Mouse (Mus musculus) CD4-positive, CD25-positive, alpha-beta regulatory T cell, adult 2 months (primary cell): ENCODE data around the gene Tuft1.
"Not testable (repeated sequence)": the region's sequence is repeated elsewhere in the genome, so short reads cannot be mapped to it uniquely, and the experiment has no call there.

ENCODE experiments used
- DNase-seq: peaks from one replicate; pipeline ENCODE4 v3.0.0-alpha.2; 2012; ENCODE audit warnings: low read depth, low spot score

Tuft1 gene

GRCm38 (mm10) chr3:94658740-94659095, at the start of gene Tuft1:
Gene Tuft1 (minus strand): TSS chr3:94658872.
- not testable (repeated sequence) for DNase-seq

- DNase-seq = peak; percentile 1
Measured at GRCm38 (mm10) chr3:94703364-94703763, 44.7 kb upstream of the Tuft1 start.

GRCm38 (mm10) chr3:94702856-94703255, 44.2 kb upstream of the Tuft1 start:
- DNase-seq = no peak

- not testable (repeated sequence) for DNase-seq
Measured at GRCm38 (mm10) chr3:94702163-94702810, 43.6 kb upstream of the Tuft1 start.

GRCm38 (mm10) chr3:94696257-94696656, 37.6 kb upstream of the Tuft1 start:
- DNase-seq = not testable (repeated sequence)

- not testable (repeated sequence) for DNase-seq
Measured at GRCm38 (mm10) chr3:94695591-94695990, 36.9 kb upstream of the Tuft1 start.

GRCm38 (mm10) chr3:94693874-94694273, 35.2 kb upstream of the Tuft1 start:
- DNase-seq = not testable (repeated sequence)

GRCm38 (mm10) chr3:94693329-94693825, 34.7 kb upstream of the Tuft1 start, which contains the start of gene Selenbp2:
Gene Selenbp2 (plus strand): TSS chr3:94693556.
- DNase-seq = no peak

GRCm38 (mm10) chr3:94691694-94692093, 33.0 kb upstream of the Tuft1 start:
- not testable (repeated sequence) for DNase-seq

- no peak for DNase-seq
Measured at GRCm38 (mm10) chr3:94690616-94691247, 32.1 kb upstream of the Tuft1 start.

- not testable (repeated sequence) for DNase-seq
Measured at GRCm38 (mm10) chr3:94690162-94690561, 31.5 kb upstream of the Tuft1 start.

- DNase-seq = not testable (repeated sequence)
Measured at GRCm38 (mm10) chr3:94689195-94689594, 30.5 kb upstream of the Tuft1 start.

GRCm38 (mm10) chr3:94688698-94689097, 30.0 kb upstream of the Tuft1 start:
- not testable (repeated sequence) for DNase-seq

GRCm38 (mm10) chr3:94685989-94686772, 27.5 kb upstream of the Tuft1 start:
- DNase-seq = not testable (repeated sequence)

GRCm38 (mm10) chr3:94683646-94684045, 25.0 kb upstream of the Tuft1 start:
- DNase-seq = no peak

GRCm38 (mm10) chr3:94680783-94681182, 22.1 kb upstream of the Tuft1 start:
- DNase-seq = no peak

- DNase-seq = not testable (repeated sequence)
Measured at GRCm38 (mm10) chr3:94680032-94680431, 21.4 kb upstream of the Tuft1 start.

- DNase-seq = no peak
Measured at GRCm38 (mm10) chr3:94679351-94679841, 20.7 kb upstream of the Tuft1 start.

- DNase-seq = not testable (repeated sequence)
Measured at GRCm38 (mm10) chr3:94675101-94675500, 16.4 kb upstream of the Tuft1 start.

- DNase-seq = not testable (repeated sequence)
Measured at GRCm38 (mm10) chr3:94665896-94666295, 7.2 kb upstream of the Tuft1 start.

- DNase-seq = not testable (repeated sequence)
Measured at GRCm38 (mm10) chr3:94665060-94665802, 6.6 kb upstream of the Tuft1 start.
